Mouse (Mus musculus): Measurements from ENCODE around the gene Prph2.

Gene Prph2

DNA sequence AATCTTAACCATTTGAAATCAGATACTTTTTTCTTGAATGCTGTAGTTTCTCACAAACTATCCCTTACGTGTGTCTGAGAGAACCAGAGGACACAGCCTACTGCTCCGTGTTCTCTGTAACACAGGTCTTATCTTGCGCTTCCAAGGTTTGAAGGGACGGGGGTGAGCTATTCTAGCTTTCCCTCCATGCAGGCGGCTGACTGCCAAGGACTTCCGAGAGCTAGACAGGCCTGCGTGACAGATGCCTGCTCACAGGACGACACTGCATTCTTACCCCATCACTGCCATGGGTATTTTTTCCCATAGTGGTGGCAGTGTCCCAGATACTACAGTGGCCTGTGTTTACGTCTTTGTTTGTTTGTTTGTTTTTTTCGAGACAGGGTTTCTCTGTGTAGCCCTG, 50.0 kb downstream of the Prph2 start:
- in situ Hi-C loops (cut with MboI, MseI), result no loop called here

DNA sequence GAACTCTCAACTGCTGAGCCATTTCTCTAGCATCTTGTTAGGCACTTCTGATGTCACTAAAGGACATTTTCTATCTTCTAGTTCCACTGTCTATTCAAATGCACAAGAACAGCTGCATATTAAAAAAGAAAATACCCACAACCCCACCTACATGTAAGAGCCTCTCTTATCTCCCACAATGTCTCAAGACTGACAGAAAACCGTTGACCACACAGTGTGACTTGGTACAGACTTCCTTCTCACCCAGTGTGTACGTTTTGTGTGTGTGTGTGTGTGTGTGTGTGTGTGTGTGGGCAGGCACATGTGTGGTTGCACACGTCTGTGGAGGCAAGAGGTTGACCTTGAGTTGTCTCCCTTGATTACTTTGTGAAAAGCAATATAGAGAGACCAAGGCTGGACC, 51.9 kb downstream of the Prph2 start:
- in situ Hi-C loops (cut with MboI, MseI), result no loop called here

DNA sequence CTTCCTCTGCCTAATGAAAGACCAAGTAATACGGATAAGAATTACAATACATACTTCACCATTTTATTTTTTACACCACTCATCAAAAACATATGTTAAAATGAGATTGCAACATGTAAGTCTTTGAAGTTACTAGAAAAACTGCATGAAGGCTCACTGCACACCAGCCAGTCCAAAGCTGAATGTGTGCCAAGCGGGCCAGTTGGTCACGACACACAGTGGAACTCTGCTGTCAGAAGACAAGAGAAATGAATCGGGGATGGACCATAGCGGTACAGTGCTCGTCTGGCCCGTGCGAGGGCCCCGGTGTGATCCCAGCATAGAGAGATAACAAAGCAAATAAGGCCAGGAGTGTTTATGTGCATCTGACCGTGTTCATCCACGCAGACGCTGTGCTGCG, 52.9 kb downstream of the Prph2 start:
- in situ Hi-C loops (cut with MboI, MseI), result no loop called here

- in situ Hi-C loops (cut with MboI, MseI), result no loop called here
Measured at GRCm38 (mm10) chr17:46966892-46967291, 56.6 kb downstream of the Prph2 start.

GRCm38 (mm10) chr17:46972603-46973002, 62.3 kb downstream of the Prph2 start:
- in situ Hi-C loops (cut with MboI, MseI), result loop anchor here (5.0 kb wide), 1 partner anchor 65 kb away; no protein-coding TSS in a partner anchor

Measured in T-helper 1 cell (primary cell).